Mouse (Mus musculus): ENCODE data around the gene Gfer. TPM values are rescaled to one million over a fixed set of nuclear protein-coding genes. Genes with fewer than 3 reads are reported as not detected.

Gfer gene
- polyA plus RNA-seq, 1 experiment = 9.0 TPM

DNA sequence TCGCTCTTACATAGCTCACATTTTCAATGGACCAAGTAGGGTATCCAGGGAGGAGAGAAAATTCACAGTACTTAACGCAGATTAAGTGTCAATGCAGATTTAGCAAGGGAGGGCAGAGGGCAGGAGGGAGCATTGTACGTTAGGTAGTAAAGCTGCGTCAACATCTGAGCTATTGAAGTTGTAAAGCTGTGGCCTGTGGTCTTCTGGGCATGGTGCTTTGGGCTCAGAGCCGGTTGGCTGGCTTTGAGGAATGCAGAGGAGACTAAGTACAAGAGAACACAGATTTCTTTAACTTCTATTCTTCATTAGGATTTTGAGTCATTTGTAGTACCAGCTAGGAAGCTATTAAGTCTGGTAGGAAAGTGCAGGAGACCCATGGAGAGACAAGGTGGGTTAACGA lies 19.6 kb upstream of the Gfer start:
- TF ChIP-seq TAL1 (IDR thresholded peaks at IDR 0.05; ENCODE audit: low read length) = no peak
- TF ChIP-seq GATA1 (IDR thresholded peaks at IDR 0.05; ENCODE audit: low read length) = no peak
- H3K9me3 ChIP-seq (ENCODE audit: control insufficient read depth, low read length) = no peaks in the 10 kb centered on the region
- H3K4me3 ChIP-seq (replicated peaks) = no peak overlapping the region
- H3K27me3 ChIP-seq (ENCODE audit: control insufficient read depth) = no peaks in the 10 kb centered on the region
- H3K36me3 ChIP-seq (ENCODE audit: control insufficient read depth) = peaks cover 30% of the 10 kb centered on the region
- H3K4me1 ChIP-seq (ENCODE audit: control insufficient read depth) = peaks cover 19% of the 10 kb centered on the region

DNA sequence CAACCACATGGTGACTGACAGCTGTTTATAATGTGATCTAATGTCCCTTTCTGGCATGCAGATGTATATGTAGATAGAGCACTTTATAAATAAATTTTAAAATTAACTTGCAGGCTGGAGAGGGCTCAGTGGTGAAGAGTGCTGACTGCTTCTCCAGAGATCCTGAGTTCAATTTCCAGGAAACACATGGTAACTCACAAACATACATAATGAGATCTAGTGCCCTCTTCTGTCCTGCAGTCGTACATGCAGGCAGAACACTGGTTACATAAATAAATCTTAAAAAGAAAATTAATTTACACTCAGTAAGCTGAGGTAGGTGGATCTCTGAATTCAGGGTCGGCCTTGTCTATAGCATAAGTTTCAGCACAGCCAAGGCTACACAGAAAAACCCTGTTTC lies 12.7 kb upstream of the Gfer start:
- peaks cover 26% of the 10 kb centered on the region for H3K4me1 ChIP-seq (ENCODE audit: control insufficient read depth)
- no peaks in the 10 kb centered on the region for H3K9me3 ChIP-seq (ENCODE audit: control insufficient read depth, low read length)
- peaks cover 24% of the 10 kb centered on the region for H3K36me3 ChIP-seq (ENCODE audit: control insufficient read depth)
- H3K4me3 ChIP-seq (replicated peaks) = peak overlapping the region; percentile 29
- TF ChIP-seq GATA1 (IDR thresholded peaks at IDR 0.05; ENCODE audit: low read length) = no peak
- TF ChIP-seq TAL1 (IDR thresholded peaks at IDR 0.05; ENCODE audit: low read length) = no peak
- no peaks in the 10 kb centered on the region for H3K27me3 ChIP-seq (ENCODE audit: control insufficient read depth)

DNA sequence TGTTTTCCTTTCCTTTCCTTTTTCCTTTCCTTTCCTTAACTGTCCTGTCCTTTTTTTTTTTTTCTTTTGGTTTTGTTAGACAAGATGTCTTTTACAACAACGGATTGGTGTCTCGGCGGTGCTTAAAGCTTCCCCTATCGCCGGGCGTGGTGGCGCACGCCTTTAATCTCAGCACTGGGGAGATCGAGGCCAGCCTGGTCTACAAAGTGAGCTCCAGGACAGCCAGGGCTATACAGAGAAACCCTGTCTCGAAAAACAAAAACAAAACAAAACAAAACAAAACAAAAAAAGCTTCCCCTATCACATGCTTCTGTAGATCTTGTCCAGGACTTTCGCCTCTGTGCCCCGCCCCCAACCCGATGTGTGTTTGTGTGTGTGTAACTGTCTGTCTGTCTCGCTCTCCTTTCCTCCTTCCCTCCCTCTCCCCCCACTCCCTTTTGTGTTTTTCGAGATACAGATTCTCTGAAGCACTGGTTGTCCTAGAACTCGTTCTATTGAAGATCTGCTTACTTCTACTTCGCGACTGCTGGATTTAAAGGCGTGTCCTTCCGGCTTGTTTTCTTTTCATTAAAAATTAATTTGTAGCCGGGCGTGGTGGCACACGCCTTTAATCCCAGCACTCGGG lies 12.0 kb upstream of the Gfer start:
- H3K4me3 ChIP-seq (replicated peaks) = peak overlapping the region; percentile 81
- H3K4me1 ChIP-seq (ENCODE audit: control insufficient read depth) = peaks cover 26% of the 10 kb centered on the region
- peaks cover 27% of the 10 kb centered on the region for H3K36me3 ChIP-seq (ENCODE audit: control insufficient read depth)
- TF ChIP-seq TAL1 (IDR thresholded peaks at IDR 0.05; ENCODE audit: low read length) (no peak), GATA1 (IDR thresholded peaks at IDR 0.05; ENCODE audit: low read length) (no peak)
- H3K9me3 ChIP-seq (ENCODE audit: control insufficient read depth, low read length) = no peaks in the 10 kb centered on the region
- H3K27me3 ChIP-seq (ENCODE audit: control insufficient read depth) = no peaks in the 10 kb centered on the region

DNA sequence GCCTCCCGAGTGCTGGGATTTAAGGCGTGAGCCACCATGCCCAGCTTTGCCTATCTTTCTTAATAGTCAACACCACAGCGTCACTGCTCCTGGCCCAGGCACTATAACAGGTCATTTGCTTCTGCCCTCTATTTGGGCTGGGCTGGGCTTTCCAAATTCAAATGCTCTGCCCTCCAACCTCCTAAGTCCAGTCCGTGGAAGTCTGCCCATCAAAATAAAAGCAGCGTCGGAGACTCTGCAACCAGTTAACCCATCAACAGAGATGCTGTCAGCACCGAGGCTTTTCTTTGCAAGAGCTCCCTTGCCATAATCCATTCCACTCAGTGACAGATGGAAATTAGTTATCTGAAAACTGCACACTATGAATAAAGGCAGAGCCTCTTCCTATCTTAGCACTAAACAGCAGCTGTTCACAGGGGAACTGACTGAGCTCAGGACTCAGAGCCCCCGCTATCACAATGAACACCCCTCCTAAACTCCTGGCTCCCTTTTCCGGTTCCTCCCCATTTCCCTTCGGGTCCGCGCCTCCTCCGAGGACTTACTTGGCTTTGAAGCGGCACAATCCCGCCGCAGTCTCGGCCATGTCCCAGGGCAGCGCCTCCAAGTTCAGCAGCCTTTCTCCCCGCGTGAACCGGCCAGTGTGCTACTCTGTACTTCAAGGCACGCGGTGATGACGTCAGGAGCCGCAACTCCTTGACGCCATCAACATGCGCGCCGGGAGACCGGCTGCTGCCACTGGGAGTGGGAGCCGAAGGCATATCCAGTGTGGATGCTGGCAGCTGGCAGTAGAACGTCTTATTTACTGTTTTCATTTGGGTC lies 11.2 kb upstream of the Gfer start, which contains the start of gene Tbl3:
Gene Tbl3, minus strand, starts transcription at position 679 of the 819 bp plus-strand sequence.
- H3K27me3 ChIP-seq (ENCODE audit: control insufficient read depth) = no peaks in the 10 kb centered on the region
- H3K36me3 ChIP-seq (ENCODE audit: control insufficient read depth) = peaks cover 33% of the 10 kb centered on the region
- TF ChIP-seq TAL1 (IDR thresholded peaks at IDR 0.05; ENCODE audit: low read length) (peak; percentile 40; the same call in 2 of the 3 replicates), GATA1 (IDR thresholded peaks at IDR 0.05; ENCODE audit: low read length) (no peak; the same call in 1 of the 2 replicates)
- peaks cover 26% of the 10 kb centered on the region for H3K4me1 ChIP-seq (ENCODE audit: control insufficient read depth)
- peak within 1 kb of the TSS; percentile 81 for H3K4me3 ChIP-seq (replicated peaks)
- no peaks in the 10 kb centered on the region for H3K9me3 ChIP-seq (ENCODE audit: control insufficient read depth, low read length)

DNA sequence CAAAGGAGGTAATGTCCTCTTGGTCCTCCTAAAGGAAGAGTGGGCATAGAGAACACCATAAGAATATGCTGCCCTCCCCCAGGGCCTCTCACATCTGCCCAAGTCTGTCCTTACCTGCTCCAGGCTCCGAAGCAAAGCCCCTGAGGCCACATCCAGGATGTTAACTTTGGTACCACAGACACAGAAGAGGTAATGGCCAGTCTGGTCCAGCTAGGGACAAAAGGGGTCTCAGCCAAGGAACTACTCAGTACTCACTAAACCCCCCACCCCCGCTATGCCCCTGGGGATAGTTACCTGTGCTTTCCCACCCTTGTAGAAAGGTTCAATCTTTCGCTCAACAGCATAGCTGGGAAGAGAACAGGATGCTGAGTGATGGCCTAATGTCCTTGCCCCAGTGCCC lies 9.9 kb upstream of the Gfer start:
- H3K36me3 ChIP-seq (ENCODE audit: control insufficient read depth) = peaks cover 47% of the 10 kb centered on the region
- peaks cover 26% of the 10 kb centered on the region for H3K4me1 ChIP-seq (ENCODE audit: control insufficient read depth)
- H3K4me3 ChIP-seq (replicated peaks) = peak overlapping the region; percentile 81
- TF ChIP-seq GATA1 (IDR thresholded peaks at IDR 0.05; ENCODE audit: low read length) (no peak), TAL1 (IDR thresholded peaks at IDR 0.05; ENCODE audit: low read length) (no peak)
- no peaks in the 10 kb centered on the region for H3K27me3 ChIP-seq (ENCODE audit: control insufficient read depth)
- no peaks in the 10 kb centered on the region for H3K9me3 ChIP-seq (ENCODE audit: control insufficient read depth, low read length)

DNA sequence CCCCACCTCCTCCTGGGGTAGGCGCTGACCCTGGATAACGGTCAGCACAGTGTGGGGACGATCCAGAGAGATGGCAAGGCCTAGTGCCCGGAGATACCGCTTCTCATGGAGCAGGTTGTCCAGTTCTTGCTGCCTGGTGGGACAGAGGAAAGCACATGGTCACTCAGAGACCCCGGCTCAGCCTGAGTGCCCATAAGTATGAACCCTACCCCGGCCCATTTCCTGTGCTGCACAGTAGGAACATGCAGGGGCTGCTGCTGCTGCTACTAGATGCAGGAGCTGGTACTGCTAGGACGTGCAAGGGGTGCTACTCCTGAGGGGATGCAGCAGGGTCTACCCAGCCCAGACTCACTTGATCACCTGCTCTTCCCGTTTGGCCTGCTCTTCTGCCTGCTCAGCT lies 5.3 kb upstream of the Gfer start:
- H3K36me3 ChIP-seq (ENCODE audit: control insufficient read depth) = peaks cover 62% of the 10 kb centered on the region
- no peak for TF ChIP-seq GATA1 (IDR thresholded peaks at IDR 0.05; ENCODE audit: low read length)
- no peak for TF ChIP-seq TAL1 (IDR thresholded peaks at IDR 0.05; ENCODE audit: low read length)

DNA sequence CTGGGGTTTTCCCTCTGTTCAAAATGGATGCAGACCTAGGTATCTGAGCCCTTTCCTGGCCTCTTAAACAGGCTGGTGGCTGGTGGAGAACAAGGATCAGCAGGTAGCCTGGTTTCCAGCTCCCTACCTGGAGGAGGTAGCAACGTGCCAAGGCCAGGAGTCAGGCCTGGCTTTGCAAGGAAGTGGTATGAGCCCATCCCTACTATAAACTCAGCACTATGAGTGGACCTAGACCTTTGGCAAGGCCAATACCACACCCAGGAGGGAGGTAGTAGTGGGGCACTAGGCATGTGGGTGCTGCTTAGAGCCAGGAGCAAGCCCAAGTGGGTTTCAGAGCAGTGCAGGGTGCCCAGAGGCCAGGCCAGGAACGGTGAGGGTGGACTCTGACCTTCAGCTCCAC lies 3.5 kb upstream of the Gfer start:
- Histone ChIP-seq H3K4me1 (ENCODE audit: control insufficient read depth) (peaks cover 33% of the 10 kb centered on the region), H3K36me3 (ENCODE audit: control insufficient read depth) (peaks cover 46% of the 10 kb centered on the region), H3K27me3 (ENCODE audit: control insufficient read depth) (peaks cover 9% of the 10 kb centered on the region), H3K4me3 (replicated peaks) (no peak overlapping the region), H3K9me3 (ENCODE audit: control insufficient read depth, low read length) (no peaks in the 10 kb centered on the region)
- TF ChIP-seq TAL1 (IDR thresholded peaks at IDR 0.05; ENCODE audit: low read length) (no peak), GATA1 (IDR thresholded peaks at IDR 0.05; ENCODE audit: low read length) (no peak)

More for the DNA sequence above, 5.3 kb upstream of the Gfer start:
- Histone ChIP-seq H3K4me3 (replicated peaks) (no peak overlapping the region), H3K27me3 (ENCODE audit: control insufficient read depth) (peaks cover 9% of the 10 kb centered on the region), H3K4me1 (ENCODE audit: control insufficient read depth) (peaks cover 34% of the 10 kb centered on the region), H3K9me3 (ENCODE audit: control insufficient read depth, low read length) (no peaks in the 10 kb centered on the region)

DNA sequence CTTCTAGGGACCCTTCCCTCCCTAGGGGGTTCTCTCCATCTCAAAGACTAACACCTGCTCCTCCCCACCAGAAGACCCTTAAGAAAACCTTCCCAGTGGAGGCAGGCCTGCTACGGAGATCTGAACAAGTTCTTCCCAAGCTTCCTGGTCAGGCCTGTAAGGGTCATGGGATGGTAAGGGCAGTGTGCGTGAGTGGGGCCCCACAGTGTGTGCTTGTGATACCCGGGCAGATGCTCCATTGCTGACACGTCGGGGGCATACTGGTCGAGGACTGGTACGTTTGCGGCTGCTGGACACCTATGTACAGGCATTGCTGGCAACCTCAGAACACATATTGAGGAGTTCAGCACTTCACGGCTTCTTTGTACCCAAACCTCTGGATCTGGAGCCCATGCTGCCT lies 2.8 kb upstream of the Gfer start:
- Histone ChIP-seq H3K4me3 (replicated peaks) (no peak overlapping the region), H3K36me3 (ENCODE audit: control insufficient read depth) (peaks cover 44% of the 10 kb centered on the region), H3K9me3 (ENCODE audit: control insufficient read depth, low read length) (no peaks in the 10 kb centered on the region), H3K27me3 (ENCODE audit: control insufficient read depth) (peaks cover 9% of the 10 kb centered on the region), H3K4me1 (ENCODE audit: control insufficient read depth) (peaks cover 38% of the 10 kb centered on the region)
- no peak for TF ChIP-seq TAL1 (IDR thresholded peaks at IDR 0.05; ENCODE audit: low read length)

DNA sequence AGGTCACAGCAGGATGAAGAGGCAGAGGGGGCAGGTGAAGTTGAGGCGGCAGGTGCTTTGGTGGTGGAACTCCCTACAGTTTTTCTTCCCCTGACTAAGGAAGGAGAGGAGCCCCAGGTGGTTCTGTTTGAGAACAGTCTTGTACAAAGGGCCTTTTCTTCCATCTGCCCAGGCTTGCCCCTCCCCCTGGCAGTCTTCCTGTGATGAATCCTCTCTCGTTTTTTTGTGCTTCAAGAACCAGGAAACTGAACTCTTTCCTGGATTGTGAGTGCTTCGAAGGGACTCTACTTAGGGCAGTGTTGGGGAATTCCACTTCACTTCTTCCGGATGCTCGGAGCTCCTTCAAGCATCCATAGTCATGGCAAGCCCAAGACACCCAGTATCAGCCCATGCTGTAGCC lies 2.0 kb upstream of the Gfer start:
- H3K4me3 ChIP-seq (replicated peaks) = no peak overlapping the region
- H3K36me3 ChIP-seq (ENCODE audit: control insufficient read depth) = peaks cover 45% of the 10 kb centered on the region
- TF ChIP-seq GATA1 (IDR thresholded peaks at IDR 0.05; ENCODE audit: low read length) = no peak
- TF ChIP-seq TAL1 (IDR thresholded peaks at IDR 0.05; ENCODE audit: low read length) = no peak
- peaks cover 41% of the 10 kb centered on the region for H3K4me1 ChIP-seq (ENCODE audit: control insufficient read depth)
- no peaks in the 10 kb centered on the region for H3K9me3 ChIP-seq (ENCODE audit: control insufficient read depth, low read length)
- peaks cover 9% of the 10 kb centered on the region for H3K27me3 ChIP-seq (ENCODE audit: control insufficient read depth)

Measured in erythroblast, embryonic 14.5 days (primary cell).